Mouse (Mus musculus) neutrophil, adult 5-6 weeks (primary cell): ENCODE measurements around the gene Fdps. TPM values are rescaled to one million over a fixed set of nuclear protein-coding genes. Genes with fewer than 3 reads are reported as not detected.

Experiments
- ATAC-seq: fragments of 151-379, 151-347 bp; 2 replicates; pipeline ENCODE4 v1.8.0; 2017; ENCODE audit warnings: mild to moderate bottlenecking, moderate TSS enrichment; ENCODE audit not compliant: insufficient number of reproducible peaks, poor library complexity, low FRiP score, severe bottlenecking; ENCODE audit errors: extremely low read depth
- total RNA-seq: library from RNA; stranded (forward); fragments of 200-1000 nt; gene quantifications from 2 replicates; pipeline ENCODE4 v1.2.3, GENCODE M21; 2017

The Fdps gene
- total RNA-seq, 1 experiment from 2014 or later: 26.5 TPM

GRCm38 (mm10) chr3:89067265-89067664 is 34.5 kb downstream of the Fdps start:
- ATAC-seq: no peak

GRCm38 (mm10) chr3:89061696-89062095 is 40.1 kb downstream of the Fdps start:
- ATAC-seq: no peak

GRCm38 (mm10) chr3:89058783-89059182 is 43.0 kb downstream of the Fdps start:
- ATAC-seq: no peak

- ATAC-seq: no peak
Measured at GRCm38 (mm10) chr3:89058361-89058760, 43.4 kb downstream of the Fdps start.

Other genes with a start within 250 kb of the Fdps start
- gene Msto1, start 188.0 kb downstream of the Fdps start, total RNA-seq: 8.5 and 12.8 TPM in 2 replicates
- gene Ash1l, start 151.3 kb downstream of the Fdps start, total RNA-seq: 100 and 110 TPM in 2 replicates
- gene Dap3, start 150.8 kb downstream of the Fdps start, total RNA-seq: 43.1 and 54.6 TPM in 2 replicates
- gene Rusc1, start 8.6 kb downstream of the Fdps start, total RNA-seq: 29.6 and 30.8 TPM in 2 replicates
- gene Gm43738, start 860 bp downstream of the Fdps start, total RNA-seq: not detected in 2 replicates
- gene Pklr, start 34.2 kb upstream of the Fdps start, total RNA-seq: not detected in 2 replicates
- gene Hcn3, start 58.2 kb upstream of the Fdps start, total RNA-seq: 0.25 and 0.47 TPM in 2 replicates
- gene Clk2, start 62.8 kb upstream of the Fdps start, total RNA-seq: 159 and 180 TPM in 2 replicates
- 58.2 and 64.2 TPM in 2 replicates for gene Scamp3, start 75.5 kb upstream of the Fdps start, total RNA-seq
- 7.7 and 8.2 TPM in 2 replicates for gene Fam189b, start 81.2 kb upstream of the Fdps start, total RNA-seq
- 73.5 and 76.0 TPM in 2 replicates for gene Gba, start 101.0 kb upstream of the Fdps start, total RNA-seq
- 2.0 and 5.8 TPM in 2 replicates for gene Thbs3, start 113.2 kb upstream of the Fdps start, total RNA-seq
- gene Mtx1, start 125.1 kb upstream of the Fdps start, total RNA-seq: 65.6 and 83.4 TPM in 2 replicates
- 4.5 and 7.1 TPM in 2 replicates for gene Muc1, start 127.1 kb upstream of the Fdps start, total RNA-seq
- gene Krtcap2, start 144.0 kb upstream of the Fdps start, total RNA-seq: 52.2 and 53.9 TPM in 2 replicates
- 2.2 and 2.3 TPM in 2 replicates for gene Trim46, start 144.3 kb upstream of the Fdps start, total RNA-seq
- gene Dpm3, start 157.4 kb upstream of the Fdps start, total RNA-seq: 25.7 and 30.4 TPM in 2 replicates
- 99.3 and 112 TPM in 2 replicates for gene Slc50a1, start 168.6 kb upstream of the Fdps start, total RNA-seq
- 1.3 TPM in 1 of 2 replicates, not detected in the other for gene Efna1, start 179.2 kb upstream of the Fdps start, total RNA-seq
- not detected in 2 replicates for gene Efna3, start 221.0 kb upstream of the Fdps start, total RNA-seq
- not detected in 2 replicates for gene Efna4, start 236.1 kb upstream of the Fdps start, total RNA-seq
- 28.9 and 55.5 TPM in 2 replicates for gene Adam15, start 248.0 kb upstream of the Fdps start, total RNA-seq